Mouse (Mus musculus) liver, embryonic 12.5 days (tissue): Measurements from ENCODE around the gene Psrc1. TPM values are rescaled to one million over a fixed set of nuclear protein-coding genes. Genes with fewer than 3 reads are reported as not detected.

Source experiments
- ATAC-seq: fragments of 200-750 bp; cut with Nextera tagmentation; 2 replicates; pipeline ENCODE4 v1.8.0; 2017; ENCODE audit warnings: moderate number of reproducible peaks, mild to moderate bottlenecking, moderate library complexity
- H3K27ac ChIP-seq: fragments of 300-500 bp; sonication (generic); 2 replicates; pipeline ENCODE4 v1.5.1; 2016; ENCODE audit warnings: mild to moderate bottlenecking
- H3K27me3 ChIP-seq: fragments of 300-500 bp; sonication (generic); replicated peaks from 2 replicates; pipeline ENCODE4 v1.6.1; 2016; ENCODE audit warnings: mild to moderate bottlenecking, moderate library complexity
- H3K36me3 ChIP-seq: fragments of 300-500 bp; sonication (generic); 2 replicates; pipeline ENCODE4 v1.6.1; 2016; ENCODE audit warnings: mild to moderate bottlenecking, moderate library complexity
- H3K4me1 ChIP-seq: fragments of 300-500 bp; sonication (generic); 2 replicates; pipeline ENCODE4 v1.6.1; 2016
- H3K4me2 ChIP-seq: fragments of 300-500 bp; sonication (generic); 2 replicates; pipeline ENCODE4 v1.6.1; 2016; ENCODE audit warnings: mild to moderate bottlenecking, moderate library complexity
- H3K4me3 ChIP-seq: fragments of 300-500 bp; sonication (generic); 2 replicates; pipeline ENCODE4 v1.5.1; 2016; ENCODE audit warnings: mild to moderate bottlenecking, moderate library complexity
- H3K9ac ChIP-seq: fragments of 300-500 bp; sonication (generic); 2 replicates; pipeline ENCODE4 v1.6.1; 2016; ENCODE audit warnings: mild to moderate bottlenecking, moderate library complexity
- H3K9me3 ChIP-seq: fragments of 300-500 bp; sonication (generic); replicated peaks from 2 replicates; pipeline ENCODE4 v1.6.1; 2016; ENCODE audit warnings: mild to moderate bottlenecking, moderate library complexity
- WGBS: fragments of 180-500 bp; shearing (Covaris S2); methylation state at CpG from one replicate; pipeline ENCODE4 v1.1.7; 2016; ENCODE audit not compliant: insufficient replicate concordance; 5-methylcytosine and 5-hydroxymethylcytosine counted together
- polyA plus RNA-seq: library from polyadenylated mRNA; unstranded; fragments of >200 nt; fragmentation: Nextera tagmentation; extraction: Ambion mirVana; gene quantifications from 2 replicates; pipeline ENCODE4 v1.2.1, GENCODE M21; 2016

Psrc1 gene
- polyA plus RNA-seq = 20.2 and 21.2 TPM in 2 replicates

GRCm38 (mm10) chr3:108383485-108384354, at the start of gene Psrc1:
TSS of gene Psrc1 (plus strand) at chr3:108383839.
- Histone ChIP-seq H3K27ac (peak within 1 kb of the TSS; percentile 60), H3K9me3 (no peaks in the 10 kb centered on the region), H3K27me3 (no peaks in the 10 kb centered on the region), H3K4me3 (peak within 1 kb of the TSS; percentile 71), H3K4me2 (peak within 1 kb of the TSS; percentile 75), H3K4me1 (peaks cover 57% of the 10 kb centered on the region), H3K36me3 (peaks cover 31% of the 10 kb centered on the region), H3K9ac (peak within 1 kb of the TSS; percentile 70)
- WGBS = 2% methylated on average over 44 of the region's 44 CpGs
- peak; percentile 90 for ATAC-seq

GRCm38 (mm10) chr3:108336878-108337277, 46.8 kb upstream of the Psrc1 start:
- no peak overlapping the region for H3K27ac ChIP-seq
- H3K36me3 ChIP-seq = peaks cover 54% of the 10 kb centered on the region
- H3K4me3 ChIP-seq = no peak overlapping the region
- 0 out of 2 replicates have a peak, but pooled peaks cover 3% of the 10 kb centered on the region for H3K4me1 ChIP-seq
- no peaks in the 10 kb centered on the region for H3K9me3 ChIP-seq
- no peaks in the 10 kb centered on the region for H3K27me3 ChIP-seq
- H3K4me2 ChIP-seq = no peak overlapping the region
- no peak for ATAC-seq
- 67% methylated on average over 5 of the region's 5 CpGs for WGBS
- H3K9ac ChIP-seq = no peak overlapping the region

- Histone ChIP-seq H3K4me3 (no peak overlapping the region), H3K9ac (no peak overlapping the region), H3K36me3 (peaks cover 45% of the 10 kb centered on the region), H3K27me3 (no peaks in the 10 kb centered on the region), H3K9me3 (no peaks in the 10 kb centered on the region), H3K4me1 (0 out of 2 replicates have a peak, but pooled peaks cover 3% of the 10 kb centered on the region), H3K27ac (no peak overlapping the region), H3K4me2 (no peak overlapping the region)
- 67% methylated on average over 2 of the region's 2 CpGs for WGBS
- no peak for ATAC-seq
These were observed 42.6 kb upstream of the Psrc1 start for GRCm38 (mm10) chr3:108341040-108341439.

GRCm38 (mm10) chr3:108342185-108342584, 41.5 kb upstream of the Psrc1 start:
- no peak for ATAC-seq
- Histone ChIP-seq H3K4me2 (no peak overlapping the region), H3K4me1 (no peaks in the 10 kb centered on the region), H3K4me3 (no peak overlapping the region), H3K27me3 (no peaks in the 10 kb centered on the region), H3K27ac (no peak overlapping the region), H3K36me3 (peaks cover 50% of the 10 kb centered on the region), H3K9me3 (no peaks in the 10 kb centered on the region), H3K9ac (no peak overlapping the region)
- 77% methylated on average over 7 of the region's 7 CpGs for WGBS

- 47% methylated on average over 7 of the region's 7 CpGs for WGBS
- no peak for ATAC-seq
These were observed 37.8 kb upstream of the Psrc1 start for GRCm38 (mm10) chr3:108345855-108346254.

GRCm38 (mm10) chr3:108348376-108348775, 35.3 kb upstream of the Psrc1 start:
- H3K4me3 ChIP-seq = no peak overlapping the region
- no peaks in the 10 kb centered on the region for H3K9me3 ChIP-seq
- WGBS = 62% methylated on average over 9 of the region's 9 CpGs
- peaks cover 29% of the 10 kb centered on the region for H3K36me3 ChIP-seq
- H3K4me2 ChIP-seq = no peak overlapping the region
- no peaks in the 10 kb centered on the region for H3K27me3 ChIP-seq
- H3K9ac ChIP-seq = no peak overlapping the region
- 0 out of 2 replicates have a peak, but pooled peaks cover 2% of the 10 kb centered on the region for H3K4me1 ChIP-seq
- ATAC-seq = no peak
- H3K27ac ChIP-seq = no peak overlapping the region

More at GRCm38 (mm10) chr3:108345855-108346254, 37.8 kb upstream of the Psrc1 start:
- H3K4me1 ChIP-seq = 0 out of 2 replicates have a peak, but pooled peaks cover 2% of the 10 kb centered on the region
- H3K27ac ChIP-seq = no peak overlapping the region
- no peak overlapping the region for H3K9ac ChIP-seq
- no peak overlapping the region for H3K4me2 ChIP-seq
- H3K9me3 ChIP-seq = no peaks in the 10 kb centered on the region
- H3K36me3 ChIP-seq = peaks cover 25% of the 10 kb centered on the region
- H3K27me3 ChIP-seq = no peaks in the 10 kb centered on the region
- no peak overlapping the region for H3K4me3 ChIP-seq

- no peak overlapping the region for H3K4me3 ChIP-seq
- no peaks in the 10 kb centered on the region for H3K9me3 ChIP-seq
- H3K27me3 ChIP-seq = no peaks in the 10 kb centered on the region
- H3K27ac ChIP-seq = no peak overlapping the region
- H3K9ac ChIP-seq = no peak overlapping the region
- no peaks in the 10 kb centered on the region for H3K4me1 ChIP-seq
- 54% methylated on average over 3 of the region's 3 CpGs for WGBS
- no peak overlapping the region for H3K4me2 ChIP-seq
- ATAC-seq = no peak
- peaks cover 50% of the 10 kb centered on the region for H3K36me3 ChIP-seq
These were observed 28.4 kb upstream of the Psrc1 start for GRCm38 (mm10) chr3:108355245-108355644.

- Histone ChIP-seq H3K27me3 (no peaks in the 10 kb centered on the region), H3K9ac (no peak overlapping the region), H3K4me3 (no peak overlapping the region), H3K4me2 (no peak overlapping the region), H3K27ac (no peak overlapping the region), H3K9me3 (no peaks in the 10 kb centered on the region), H3K36me3 (peaks cover 38% of the 10 kb centered on the region), H3K4me1 (peaks cover 8% of the 10 kb centered on the region)
- ATAC-seq = no peak
- WGBS = 77% methylated on average over 10 of the region's 10 CpGs
These were observed 26.6 kb upstream of the Psrc1 start for GRCm38 (mm10) chr3:108357051-108357450.

GRCm38 (mm10) chr3:108358445-108358844, 25.2 kb upstream of the Psrc1 start:
- Histone ChIP-seq H3K9ac (no peak overlapping the region), H3K27me3 (no peaks in the 10 kb centered on the region), H3K9me3 (no peaks in the 10 kb centered on the region), H3K27ac (no peak overlapping the region), H3K36me3 (peaks cover 37% of the 10 kb centered on the region), H3K4me2 (no peak overlapping the region), H3K4me3 (no peak overlapping the region), H3K4me1 (peaks cover 10% of the 10 kb centered on the region)
- no peak for ATAC-seq
- WGBS = 72% methylated on average over 6 of the region's 6 CpGs

- Histone ChIP-seq H3K9ac (no peak overlapping the region), H3K4me1 (peaks cover 24% of the 10 kb centered on the region), H3K4me2 (no peak overlapping the region), H3K36me3 (peaks cover 14% of the 10 kb centered on the region), H3K27ac (no peak overlapping the region), H3K4me3 (no peak overlapping the region), H3K27me3 (no peaks in the 10 kb centered on the region), H3K9me3 (no peaks in the 10 kb centered on the region)
- no peak for ATAC-seq
- 18% methylated on average over 7 of the region's 7 CpGs for WGBS
These were observed 22.7 kb upstream of the Psrc1 start for GRCm38 (mm10) chr3:108360894-108361293.

- no peak overlapping the region for H3K4me3 ChIP-seq
- 44% methylated on average over 3 of the region's 3 CpGs for WGBS
- H3K4me2 ChIP-seq = no peak overlapping the region
- no peaks in the 10 kb centered on the region for H3K36me3 ChIP-seq
- no peak overlapping the region for H3K27ac ChIP-seq
- no peaks in the 10 kb centered on the region for H3K9me3 ChIP-seq
- H3K27me3 ChIP-seq = no peaks in the 10 kb centered on the region
- peaks cover 26% of the 10 kb centered on the region for H3K4me1 ChIP-seq
- ATAC-seq = no peak
- no peak overlapping the region for H3K9ac ChIP-seq
These were observed 20.0 kb upstream of the Psrc1 start for GRCm38 (mm10) chr3:108363626-108364025.

GRCm38 (mm10) chr3:108364270-108364995, 19.2 kb upstream of the Psrc1 start, which contains the start of gene Mybphl:
TSS of gene Mybphl (plus strand) at chr3:108364911.
- H3K4me1 ChIP-seq = peaks cover 33% of the 10 kb centered on the region
- H3K9ac ChIP-seq = no peak within 1 kb of the TSS
- no peaks in the 10 kb centered on the region for H3K36me3 ChIP-seq
- whole genome bisulfite sequencing = 51% methylated on average over 9 of the region's 9 CpGs
- H3K9me3 ChIP-seq = no peaks in the 10 kb centered on the region
- no peak within 1 kb of the TSS for H3K4me3 ChIP-seq
- no peak within 1 kb of the TSS for H3K27ac ChIP-seq
- H3K27me3 ChIP-seq = 0 out of 2 replicates have a peak, but pooled peaks cover 3% of the 10 kb centered on the region
- no peak within 1 kb of the TSS for H3K4me2 ChIP-seq
- ATAC-seq = peak; percentile 30; the same call in 1 of the 2 replicates
